Mouse (Mus musculus): ENCODE data around the gene Dhrs13. TPM values are rescaled to one million over a fixed set of nuclear protein-coding genes. Genes with fewer than 3 reads are reported as not detected.

Dhrs13 gene
- polyA plus RNA-seq, 1 experiment from 2014 or later = 17.3 TPM

DNA sequence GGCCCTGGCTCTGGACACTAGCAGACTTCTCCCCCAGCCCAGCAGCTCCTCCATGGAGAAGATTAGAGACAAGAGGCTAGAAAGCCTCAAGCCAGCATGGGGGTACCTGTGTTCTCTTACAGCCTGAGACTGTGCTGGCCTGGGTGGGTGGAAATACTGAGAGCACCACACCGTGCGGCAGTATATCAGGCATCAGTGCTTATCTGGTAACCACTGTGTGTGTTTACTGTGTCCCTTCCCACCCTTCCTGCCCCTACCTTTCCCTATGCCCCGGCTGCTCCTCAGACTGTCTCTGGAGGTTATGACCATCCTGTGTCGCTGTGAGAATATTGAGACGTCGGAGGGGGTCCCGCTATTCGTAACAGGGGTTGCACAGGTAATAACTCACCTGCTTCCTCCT lies 21.0 kb downstream of the Dhrs13 start:
- Histone ChIP-seq H3K9me3 (replicated peaks; ENCODE audit: control insufficient read depth, low read length) (no peaks in the 10 kb centered on the region), H3K4me3 (ENCODE audit: low read depth, low read length) (no peak overlapping the region), H3K9ac (replicated peaks; ENCODE audit: low read length) (no peak overlapping the region), H3K36me3 (replicated peaks; ENCODE audit: control insufficient read depth, insufficient read depth, low read depth, low read length) (0 out of 2 replicates have a peak, but pooled peaks cover 2% of the 10 kb centered on the region), H3K4me2 (ENCODE audit: low read depth, low read length) (no peak overlapping the region), H3K27ac (replicated peaks; ENCODE audit: low read depth, low read length) (no peak overlapping the region), H3K4me1 (ENCODE audit: control insufficient read depth, insufficient read depth, low read length) (no peaks in the 10 kb centered on the region), H3K27me3 (ENCODE audit: control insufficient read depth, insufficient read depth, low read length) (no peaks in the 10 kb centered on the region)
- ATAC-seq (replicated peaks; ENCODE audit: insufficient number of reproducible peaks, low FRiP score, low TSS enrichment, low read depth) (no peak), DNase-seq (ENCODE audit: low spot score) (no peak)
- 90% methylated on average over 8 of the region's 8 CpGs for WGBS

- Histone ChIP-seq H3K27me3 (ENCODE audit: control insufficient read depth, insufficient read depth, low read length) (no peaks in the 10 kb centered on the region), H3K9me3 (replicated peaks; ENCODE audit: control insufficient read depth, low read length) (no peaks in the 10 kb centered on the region), H3K4me3 (ENCODE audit: low read depth, low read length) (no peak overlapping the region), H3K4me2 (ENCODE audit: low read depth, low read length) (no peak overlapping the region), H3K9ac (replicated peaks; ENCODE audit: low read length) (no peak overlapping the region), H3K36me3 (replicated peaks; ENCODE audit: control insufficient read depth, insufficient read depth, low read depth, low read length) (0 out of 2 replicates have a peak, but pooled peaks cover 2% of the 10 kb centered on the region), H3K27ac (replicated peaks; ENCODE audit: low read depth, low read length) (no peak overlapping the region), H3K4me1 (ENCODE audit: control insufficient read depth, insufficient read depth, low read length) (no peaks in the 10 kb centered on the region)
- 81% methylated on average over 8 of the region's 8 CpGs for WGBS
- DNase-seq (ENCODE audit: low spot score) = no peak
- ATAC-seq (replicated peaks; ENCODE audit: insufficient number of reproducible peaks, low FRiP score, low TSS enrichment, low read depth) = no peak
Observed at GRCm38 (mm10) chr11:78056946-78057345, 24.9 kb downstream of the Dhrs13 start.

GRCm38 (mm10) chr11:78059833-78060757 lies 28.0 kb downstream of the Dhrs13 start:
- Histone ChIP-seq H3K36me3 (replicated peaks; ENCODE audit: control insufficient read depth, insufficient read depth, low read depth, low read length) (no peaks in the 10 kb centered on the region), H3K9me3 (replicated peaks; ENCODE audit: control insufficient read depth, low read length) (no peaks in the 10 kb centered on the region), H3K4me2 (ENCODE audit: low read depth, low read length) (no peak overlapping the region), H3K27ac (replicated peaks; ENCODE audit: low read depth, low read length) (no peak overlapping the region), H3K4me3 (ENCODE audit: low read depth, low read length) (no peak overlapping the region), H3K27me3 (ENCODE audit: control insufficient read depth, insufficient read depth, low read length) (no peaks in the 10 kb centered on the region), H3K4me1 (ENCODE audit: control insufficient read depth, insufficient read depth, low read length) (no peaks in the 10 kb centered on the region), H3K9ac (replicated peaks; ENCODE audit: low read length) (no peak overlapping the region)
- WGBS = 63% methylated on average over 9 of the region's 9 CpGs
- peak; percentile 59 for DNase-seq (ENCODE audit: low spot score)
- peak; percentile 77; the same call in 1 of the 2 replicates for ATAC-seq (replicated peaks; ENCODE audit: insufficient number of reproducible peaks, low FRiP score, low TSS enrichment, low read depth)

DNA sequence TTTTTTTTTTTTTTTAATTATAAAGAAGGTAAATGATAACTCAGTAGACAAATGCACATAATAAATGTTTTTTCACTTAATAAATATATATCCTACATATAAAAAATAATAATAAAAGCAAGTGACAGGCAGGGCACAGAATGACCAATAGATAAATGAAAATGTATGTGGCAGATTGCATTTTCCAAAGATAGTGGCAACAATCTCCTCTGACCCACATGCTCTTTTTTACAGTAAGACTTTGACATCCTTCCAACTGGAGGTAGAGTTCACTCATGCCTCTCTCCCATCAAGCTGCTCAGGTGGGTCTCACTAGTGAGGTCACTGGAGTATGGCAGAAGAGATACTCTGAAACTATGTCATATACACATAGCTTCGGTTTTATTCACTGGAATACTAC lies 30.5 kb downstream of the Dhrs13 start:
- Histone ChIP-seq H3K27me3 (ENCODE audit: control insufficient read depth, insufficient read depth, low read length) (no peaks in the 10 kb centered on the region), H3K4me2 (ENCODE audit: low read depth, low read length) (no peak overlapping the region), H3K9ac (replicated peaks; ENCODE audit: low read length) (no peak overlapping the region), H3K4me1 (ENCODE audit: control insufficient read depth, insufficient read depth, low read length) (no peaks in the 10 kb centered on the region), H3K27ac (replicated peaks; ENCODE audit: low read depth, low read length) (no peak overlapping the region), H3K9me3 (replicated peaks; ENCODE audit: control insufficient read depth, low read length) (no peaks in the 10 kb centered on the region), H3K4me3 (ENCODE audit: low read depth, low read length) (no peak overlapping the region), H3K36me3 (replicated peaks; ENCODE audit: control insufficient read depth, insufficient read depth, low read depth, low read length) (no peaks in the 10 kb centered on the region)
- no peak for DNase-seq (ENCODE audit: low spot score)
- ATAC-seq (replicated peaks; ENCODE audit: insufficient number of reproducible peaks, low FRiP score, low TSS enrichment, low read depth) = no peak
- WGBS = 81% methylated on average over 1 of the region's 1 CpGs

GRCm38 (mm10) chr11:78065906-78066305 lies 33.8 kb downstream of the Dhrs13 start:
- Histone ChIP-seq H3K27me3 (ENCODE audit: control insufficient read depth, insufficient read depth, low read length) (no peaks in the 10 kb centered on the region), H3K4me3 (ENCODE audit: low read depth, low read length) (no peak overlapping the region), H3K9ac (replicated peaks; ENCODE audit: low read length) (no peak overlapping the region), H3K9me3 (replicated peaks; ENCODE audit: control insufficient read depth, low read length) (no peaks in the 10 kb centered on the region), H3K4me2 (ENCODE audit: low read depth, low read length) (no peak overlapping the region), H3K36me3 (replicated peaks; ENCODE audit: control insufficient read depth, insufficient read depth, low read depth, low read length) (no peaks in the 10 kb centered on the region), H3K4me1 (ENCODE audit: control insufficient read depth, insufficient read depth, low read length) (no peaks in the 10 kb centered on the region), H3K27ac (replicated peaks; ENCODE audit: low read depth, low read length) (no peak overlapping the region)
- ATAC-seq (replicated peaks; ENCODE audit: insufficient number of reproducible peaks, low FRiP score, low TSS enrichment, low read depth) (no peak), DNase-seq (ENCODE audit: low spot score) (no peak)
- 40% methylated on average over 2 of the region's 2 CpGs for WGBS

GRCm38 (mm10) chr11:78066641-78067040 lies 34.6 kb downstream of the Dhrs13 start:
- Histone ChIP-seq H3K4me2 (ENCODE audit: low read depth, low read length) (no peak overlapping the region), H3K4me3 (ENCODE audit: low read depth, low read length) (no peak overlapping the region), H3K27me3 (ENCODE audit: control insufficient read depth, insufficient read depth, low read length) (no peaks in the 10 kb centered on the region), H3K36me3 (replicated peaks; ENCODE audit: control insufficient read depth, insufficient read depth, low read depth, low read length) (no peaks in the 10 kb centered on the region), H3K4me1 (ENCODE audit: control insufficient read depth, insufficient read depth, low read length) (no peaks in the 10 kb centered on the region), H3K27ac (replicated peaks; ENCODE audit: low read depth, low read length) (no peak overlapping the region), H3K9ac (replicated peaks; ENCODE audit: low read length) (no peak overlapping the region), H3K9me3 (replicated peaks; ENCODE audit: control insufficient read depth, low read length) (no peaks in the 10 kb centered on the region)
- WGBS = 73% methylated on average over 2 of the region's 2 CpGs
- no peak for ATAC-seq (replicated peaks; ENCODE audit: insufficient number of reproducible peaks, low FRiP score, low TSS enrichment, low read depth)
- no peak for DNase-seq (ENCODE audit: low spot score)

DNA sequence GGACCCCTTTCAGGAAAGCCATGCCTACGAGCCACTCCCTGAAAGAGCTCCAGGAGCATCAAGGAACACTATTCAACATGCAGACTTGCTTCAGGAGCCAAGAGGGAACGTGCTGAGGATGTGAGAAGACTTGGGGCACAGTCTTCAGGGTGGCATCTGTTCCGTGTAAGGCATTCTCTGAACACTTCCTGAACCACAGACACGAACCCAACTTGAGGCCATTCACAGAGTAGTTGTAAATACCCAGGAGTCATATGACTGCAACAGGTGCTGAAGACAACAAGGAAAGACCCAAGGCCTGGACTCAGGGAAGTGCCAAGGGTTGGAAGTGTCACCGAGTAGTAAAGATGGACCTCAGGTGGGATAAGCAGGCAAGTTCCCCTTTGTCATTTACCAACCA lies 35.5 kb downstream of the Dhrs13 start:
- WGBS = 73% methylated on average over 5 of the region's 5 CpGs
- Histone ChIP-seq H3K9me3 (replicated peaks; ENCODE audit: control insufficient read depth, low read length) (no peaks in the 10 kb centered on the region), H3K4me1 (ENCODE audit: control insufficient read depth, insufficient read depth, low read length) (no peaks in the 10 kb centered on the region), H3K36me3 (replicated peaks; ENCODE audit: control insufficient read depth, insufficient read depth, low read depth, low read length) (no peaks in the 10 kb centered on the region), H3K4me3 (ENCODE audit: low read depth, low read length) (no peak overlapping the region), H3K27me3 (ENCODE audit: control insufficient read depth, insufficient read depth, low read length) (no peaks in the 10 kb centered on the region), H3K27ac (replicated peaks; ENCODE audit: low read depth, low read length) (no peak overlapping the region), H3K4me2 (ENCODE audit: low read depth, low read length) (no peak overlapping the region), H3K9ac (replicated peaks; ENCODE audit: low read length) (no peak overlapping the region)
- DNase-seq (ENCODE audit: low spot score) (no peak), ATAC-seq (replicated peaks; ENCODE audit: insufficient number of reproducible peaks, low FRiP score, low TSS enrichment, low read depth) (no peak)

GRCm38 (mm10) chr11:78069130-78069529 lies 37.0 kb downstream of the Dhrs13 start:
- Histone ChIP-seq H3K27ac (replicated peaks; ENCODE audit: low read depth, low read length) (0 out of 2 replicates have a peak overlapping the region, but pooled peaks have one; percentile 8), H3K9ac (replicated peaks; ENCODE audit: low read length) (no peak overlapping the region), H3K27me3 (ENCODE audit: control insufficient read depth, insufficient read depth, low read length) (no peaks in the 10 kb centered on the region), H3K4me2 (ENCODE audit: low read depth, low read length) (no peak overlapping the region), H3K4me1 (ENCODE audit: control insufficient read depth, insufficient read depth, low read length) (no peaks in the 10 kb centered on the region), H3K9me3 (replicated peaks; ENCODE audit: control insufficient read depth, low read length) (no peaks in the 10 kb centered on the region), H3K36me3 (replicated peaks; ENCODE audit: control insufficient read depth, insufficient read depth, low read depth, low read length) (no peaks in the 10 kb centered on the region), H3K4me3 (ENCODE audit: low read depth, low read length) (no peak overlapping the region)
- ATAC-seq (replicated peaks; ENCODE audit: insufficient number of reproducible peaks, low FRiP score, low TSS enrichment, low read depth) (no peak), DNase-seq (ENCODE audit: low spot score) (no peak)
- WGBS = 82% methylated on average over 5 of the region's 5 CpGs

Data from embryonic facial prominence, embryonic 11.5 days (tissue).